Mouse (Mus musculus) cerebellum, adult 8-10 months (tissue): ENCODE data around the gene Mrvi1.
A peak's percentile ranks its signal among the peaks of the same experiment; 100 is the strongest.

ENCODE experiments used
- DNase-seq: peaks from one replicate; pipeline ENCODE4 v3.0.0; 2022

The Mrvi1 gene

DNA sequence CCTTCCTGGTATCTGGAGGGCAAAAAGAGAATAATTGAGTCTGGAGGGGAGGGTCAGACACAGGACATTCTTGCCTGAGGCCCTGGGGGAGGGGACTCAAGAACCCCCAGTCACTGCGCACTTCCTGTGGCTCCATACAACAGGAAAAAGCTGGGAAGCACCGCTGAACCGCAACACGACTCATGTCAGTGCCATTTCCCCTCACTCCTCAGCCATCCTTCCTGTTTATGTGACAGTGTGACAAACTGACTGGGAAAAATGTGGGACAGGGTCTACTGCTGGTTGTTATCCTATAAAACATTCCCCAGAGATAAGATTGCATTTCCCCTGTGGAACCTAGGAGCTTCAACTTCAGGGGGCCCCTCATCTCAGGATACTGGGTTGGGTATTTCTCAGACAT is 105.3 kb downstream of the Mrvi1 start:
- no peak for DNase-seq

- no peak for DNase-seq
These were observed 113.5 kb downstream of the Mrvi1 start for GRCm38 (mm10) chr7:110868807-110869206.

DNA sequence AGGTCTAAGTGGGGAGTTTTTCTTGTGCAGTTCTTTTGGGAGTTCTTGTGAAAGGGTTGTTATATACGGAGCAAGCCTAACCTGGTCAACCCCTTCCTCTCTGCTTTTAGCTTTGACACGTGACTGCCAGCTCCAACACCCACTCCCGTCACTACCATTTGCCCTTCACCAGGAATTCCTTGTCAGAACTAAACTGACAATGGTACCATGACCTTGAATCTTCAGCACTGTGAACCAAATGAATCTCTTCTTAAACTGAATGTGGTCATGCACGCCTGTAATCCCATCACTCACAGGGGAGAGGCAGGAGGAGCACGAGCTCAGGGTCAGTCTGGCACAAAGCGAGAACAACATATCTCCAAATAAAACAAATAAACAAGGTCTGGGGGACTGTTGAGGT is 115.1 kb downstream of the Mrvi1 start:
- DNase-seq = no peak

GRCm38 (mm10) chr7:110866021-110866420 is 116.2 kb downstream of the Mrvi1 start:
- no peak for DNase-seq

GRCm38 (mm10) chr7:110865570-110865969 is 116.7 kb downstream of the Mrvi1 start:
- DNase-seq = no peak

GRCm38 (mm10) chr7:110865038-110865437 is 117.2 kb downstream of the Mrvi1 start:
- no peak for DNase-seq

GRCm38 (mm10) chr7:110862751-110863289 is 119.4 kb downstream of the Mrvi1 start, which contains the start of gene Lyve1:
Gene Lyve1 (minus strand): TSS chr7:110863239.
- no peak for DNase-seq

- no peak for DNase-seq
These were observed 122.1 kb downstream of the Mrvi1 start for GRCm38 (mm10) chr7:110860129-110860528.

DNA sequence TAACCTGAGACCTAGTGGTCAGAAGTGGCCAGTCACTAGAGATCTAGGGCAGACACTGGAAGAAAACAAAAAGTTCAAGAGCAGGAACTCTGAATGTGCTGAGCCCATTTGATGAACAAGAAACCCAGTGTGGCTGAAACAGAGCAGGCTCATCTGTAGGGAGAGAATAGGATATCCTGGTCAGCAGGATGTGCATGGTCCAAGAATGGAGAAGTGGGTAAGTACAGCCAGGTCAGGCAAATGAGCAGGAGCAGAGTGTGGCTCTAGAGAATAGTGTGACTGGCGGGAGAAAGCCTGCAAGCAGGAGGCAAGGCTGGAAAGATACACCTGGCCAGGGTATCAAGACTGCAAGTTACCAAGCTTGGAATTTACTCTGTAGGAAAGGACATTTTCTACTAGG is 126.7 kb downstream of the Mrvi1 start:
- DNase-seq = no peak

DNA sequence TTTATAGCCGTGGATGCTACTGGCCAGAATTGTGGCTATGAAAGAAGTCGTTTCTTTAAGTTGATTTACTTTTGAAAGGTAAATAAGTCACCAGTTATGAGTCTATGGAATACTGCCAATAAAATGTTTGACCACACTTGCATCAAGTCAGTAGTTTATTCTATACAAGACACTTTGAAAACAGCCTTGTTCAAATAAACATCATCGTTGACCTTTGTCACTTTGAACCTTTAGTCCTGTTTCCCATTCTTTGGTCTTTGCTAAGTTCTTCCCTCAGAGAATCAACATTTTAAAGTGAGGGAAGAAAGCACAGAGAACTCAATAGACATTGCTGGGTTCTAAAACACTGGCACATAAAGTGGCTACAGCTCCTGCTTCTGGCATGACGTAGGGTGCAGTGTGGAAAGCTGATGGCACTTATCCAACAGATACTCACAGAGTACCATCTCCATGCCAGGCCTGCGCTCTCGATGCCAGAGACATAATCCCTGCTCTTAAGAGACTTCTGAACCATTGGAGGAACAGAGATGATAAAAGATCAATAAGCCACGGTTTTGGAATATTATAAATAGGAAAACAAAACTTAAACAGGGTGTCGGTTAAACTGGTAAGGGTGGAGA is 127.2 kb downstream of the Mrvi1 start:
- no peak for DNase-seq

DNA sequence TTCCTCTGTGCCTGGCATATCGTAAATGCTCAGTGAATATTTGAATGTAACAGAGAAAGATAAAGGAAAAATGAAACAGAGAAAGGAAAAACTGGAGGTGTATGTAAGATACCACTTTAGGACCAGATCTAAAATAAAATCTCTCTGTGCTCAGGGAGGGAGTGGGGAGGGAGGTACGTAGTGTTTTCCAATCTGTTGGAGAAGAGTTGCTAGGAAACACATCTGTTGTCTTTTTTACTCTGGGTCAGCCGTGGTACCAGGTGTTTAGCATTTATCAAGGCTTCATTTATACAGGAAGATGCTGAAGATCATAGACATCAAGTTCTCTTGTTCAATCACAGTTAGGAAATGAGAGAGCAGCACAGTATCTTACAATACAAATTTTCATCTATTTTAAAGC is 127.7 kb downstream of the Mrvi1 start:
- no peak for DNase-seq

DNA sequence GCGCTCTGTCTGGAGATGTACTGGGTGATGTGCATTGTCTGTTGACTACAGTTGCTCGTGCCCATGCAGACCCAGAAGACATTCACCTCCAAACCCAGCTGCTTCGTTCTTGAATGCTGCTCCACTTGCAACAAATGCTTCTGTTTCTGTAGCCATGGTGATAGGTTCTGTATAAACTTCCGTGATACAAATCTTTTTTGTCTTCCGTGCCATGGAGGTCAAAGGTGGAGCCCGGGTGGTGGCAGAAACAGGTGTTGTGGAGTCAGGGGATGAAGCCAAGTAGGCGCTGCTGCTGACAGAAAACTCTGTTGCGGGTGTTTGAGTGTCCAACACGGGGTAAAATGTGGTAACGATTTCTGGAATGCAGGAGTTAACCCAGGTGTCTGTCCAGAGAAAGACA is 128.7 kb downstream of the Mrvi1 start:
- DNase-seq = no peak

DNA sequence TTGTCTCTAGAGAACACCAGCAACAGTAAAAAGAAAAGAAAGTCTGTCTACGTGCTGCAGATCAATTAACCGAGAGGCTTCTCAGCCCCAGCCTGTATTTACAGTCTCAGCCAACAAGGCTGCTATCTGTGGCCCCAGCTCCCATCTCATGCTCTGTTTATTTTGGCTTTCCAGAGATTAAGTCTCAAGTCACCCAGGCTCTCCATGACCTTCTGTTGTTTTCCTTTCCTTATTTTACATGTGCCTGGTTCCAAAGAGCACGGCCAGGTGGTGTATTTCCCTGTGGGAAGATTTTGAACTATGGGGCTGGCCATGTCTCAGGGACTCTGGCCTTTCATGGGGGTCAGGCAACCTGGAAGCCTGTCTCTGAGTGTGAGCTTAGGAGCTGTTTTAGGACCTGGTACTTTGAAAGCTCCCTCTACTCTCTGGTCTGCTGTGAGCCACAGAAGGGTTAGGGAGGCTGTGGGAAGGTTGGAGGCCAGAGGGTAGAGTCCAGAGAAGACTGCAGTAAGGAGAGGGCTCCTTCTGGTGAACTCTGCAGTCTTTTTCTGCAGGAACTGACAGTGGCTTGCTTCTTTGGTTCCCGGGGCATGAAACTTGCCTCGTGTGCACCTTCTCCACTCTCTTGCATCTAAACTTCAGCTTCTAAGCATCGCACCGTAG is 130.6 kb downstream of the Mrvi1 start:
- DNase-seq = no peak

DNA sequence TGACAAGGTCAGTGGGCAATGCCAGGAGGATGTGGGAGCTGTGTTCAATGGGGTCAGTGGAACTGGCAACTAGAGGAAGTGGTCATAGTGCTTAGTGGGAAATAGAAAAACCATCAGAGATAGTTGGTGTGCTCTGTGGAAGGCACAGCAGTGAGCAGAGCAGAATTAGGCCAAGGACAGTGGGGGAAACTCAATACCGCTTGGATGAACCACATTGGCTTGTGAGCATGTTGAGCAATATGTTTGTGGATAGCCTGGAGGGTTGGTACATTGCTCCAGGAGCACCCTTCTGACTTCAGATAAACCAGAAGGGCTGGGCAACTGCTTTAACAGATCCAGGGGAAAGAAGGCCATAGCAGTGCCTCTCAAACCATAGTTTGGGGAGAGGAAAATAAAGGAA is 133.9 kb downstream of the Mrvi1 start:
- DNase-seq = no peak

DNA sequence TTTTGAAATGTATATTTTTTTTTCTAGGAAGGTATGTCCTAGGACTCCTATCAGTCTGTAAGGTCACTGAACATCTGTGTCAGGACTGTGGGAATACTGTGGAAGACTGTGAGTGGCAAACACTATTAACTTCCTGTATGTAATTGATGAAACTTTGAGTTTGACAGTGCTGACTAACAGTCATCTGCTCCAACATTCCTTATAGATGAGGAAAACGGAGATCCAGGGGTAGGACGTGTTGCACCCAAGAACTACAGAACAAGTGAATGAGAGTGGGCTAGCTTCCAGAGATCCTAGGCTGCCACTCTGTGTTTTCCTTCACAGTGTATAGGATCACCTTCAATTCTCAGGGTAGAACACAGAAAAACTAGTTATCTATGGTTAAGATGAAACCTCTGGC is 134.9 kb downstream of the Mrvi1 start:
- no peak for DNase-seq

DNA sequence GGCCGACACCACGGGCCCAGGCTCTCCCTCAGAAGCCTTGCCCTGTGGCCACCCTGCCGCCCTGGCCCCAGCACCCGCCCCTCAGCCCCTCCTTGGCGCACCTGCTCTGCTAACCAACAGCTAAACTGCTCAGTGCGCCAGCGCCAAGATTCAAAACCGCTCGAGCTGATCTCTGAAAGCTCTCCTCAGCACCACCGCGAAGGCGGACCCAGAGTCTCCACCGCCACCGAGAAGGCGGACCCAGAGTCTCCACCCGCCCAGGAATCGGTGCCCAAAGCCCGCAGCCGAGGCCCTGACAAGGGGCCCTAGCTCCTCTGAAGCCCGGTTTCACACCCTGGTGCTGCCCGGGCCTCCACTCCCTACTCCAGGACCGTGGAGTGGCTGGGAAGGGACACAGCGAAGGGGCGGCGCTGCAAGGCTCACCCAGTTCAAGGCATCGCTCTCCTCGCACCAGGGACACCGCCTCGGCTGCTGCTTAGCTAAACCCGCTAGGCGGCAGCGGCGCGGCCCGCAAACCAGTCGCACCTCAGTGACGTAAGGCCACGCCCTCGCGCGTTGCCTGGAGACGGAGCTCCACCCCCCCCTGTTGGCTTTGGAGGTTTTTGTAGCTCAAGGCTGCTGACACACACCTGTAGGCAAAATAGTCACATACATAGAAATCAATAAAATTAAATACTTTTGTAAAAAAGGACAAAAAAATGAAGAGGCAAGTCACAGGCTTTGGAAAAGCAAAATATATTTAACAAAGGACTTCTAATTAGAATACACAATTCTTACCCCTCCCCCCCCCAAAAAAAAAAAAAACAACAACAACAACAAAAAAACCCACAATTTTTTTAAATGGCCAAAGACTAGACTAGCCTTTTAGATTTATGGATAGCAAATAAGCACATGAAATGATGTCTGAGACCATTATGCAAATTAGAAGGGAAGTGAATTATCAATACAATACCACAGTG is 138.1 kb downstream of the Mrvi1 start, which contains the start of gene Rnf141:
Gene Rnf141 (minus strand): TSS at position 542 of the 959 bp plus-strand sequence.
- DNase-seq = peak; percentile 88

GRCm38 (mm10) chr7:110840332-110840731 is 141.9 kb downstream of the Mrvi1 start:
- DNase-seq = no peak

DNA sequence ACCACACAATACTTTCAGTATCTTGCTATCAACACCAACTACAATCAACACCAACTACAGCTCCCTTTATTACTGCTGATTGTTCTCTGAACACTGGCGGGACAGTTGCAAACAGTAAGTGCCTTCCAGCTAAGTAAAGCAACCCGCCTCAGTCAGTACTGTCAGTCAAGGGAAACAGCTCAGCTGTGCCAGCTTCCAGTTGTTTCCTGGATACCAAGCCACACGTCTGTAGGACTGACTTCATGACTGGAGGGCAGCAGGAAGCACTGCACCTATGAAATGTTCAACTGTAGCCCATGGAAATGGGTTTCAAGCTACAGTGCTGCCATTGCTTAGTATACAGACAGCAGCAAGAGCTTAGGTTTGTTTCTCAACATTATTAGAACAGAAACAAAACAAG is 147.7 kb downstream of the Mrvi1 start:
- no peak for DNase-seq

DNA sequence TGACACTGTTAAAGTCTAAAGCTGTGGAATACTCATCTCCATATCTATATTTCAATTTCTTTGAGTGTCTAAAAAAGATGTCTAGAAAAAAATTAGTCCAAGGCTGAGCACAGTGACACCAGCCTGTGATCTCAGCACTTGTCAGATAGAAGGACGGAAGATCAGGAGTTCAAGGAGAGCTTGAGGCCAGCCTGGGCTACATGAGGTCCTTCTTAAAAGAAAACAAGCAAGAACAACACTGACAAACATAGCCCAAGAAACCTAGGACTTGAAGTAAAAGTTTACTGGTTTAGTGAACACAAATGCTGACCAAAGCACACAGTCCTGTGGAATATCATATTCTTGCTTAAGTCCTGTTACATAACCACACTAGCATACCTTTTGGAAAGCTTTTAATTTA is 148.2 kb downstream of the Mrvi1 start:
- DNase-seq = no peak

GRCm38 (mm10) chr7:110833024-110833423 is 149.2 kb downstream of the Mrvi1 start:
- DNase-seq = no peak

DNA sequence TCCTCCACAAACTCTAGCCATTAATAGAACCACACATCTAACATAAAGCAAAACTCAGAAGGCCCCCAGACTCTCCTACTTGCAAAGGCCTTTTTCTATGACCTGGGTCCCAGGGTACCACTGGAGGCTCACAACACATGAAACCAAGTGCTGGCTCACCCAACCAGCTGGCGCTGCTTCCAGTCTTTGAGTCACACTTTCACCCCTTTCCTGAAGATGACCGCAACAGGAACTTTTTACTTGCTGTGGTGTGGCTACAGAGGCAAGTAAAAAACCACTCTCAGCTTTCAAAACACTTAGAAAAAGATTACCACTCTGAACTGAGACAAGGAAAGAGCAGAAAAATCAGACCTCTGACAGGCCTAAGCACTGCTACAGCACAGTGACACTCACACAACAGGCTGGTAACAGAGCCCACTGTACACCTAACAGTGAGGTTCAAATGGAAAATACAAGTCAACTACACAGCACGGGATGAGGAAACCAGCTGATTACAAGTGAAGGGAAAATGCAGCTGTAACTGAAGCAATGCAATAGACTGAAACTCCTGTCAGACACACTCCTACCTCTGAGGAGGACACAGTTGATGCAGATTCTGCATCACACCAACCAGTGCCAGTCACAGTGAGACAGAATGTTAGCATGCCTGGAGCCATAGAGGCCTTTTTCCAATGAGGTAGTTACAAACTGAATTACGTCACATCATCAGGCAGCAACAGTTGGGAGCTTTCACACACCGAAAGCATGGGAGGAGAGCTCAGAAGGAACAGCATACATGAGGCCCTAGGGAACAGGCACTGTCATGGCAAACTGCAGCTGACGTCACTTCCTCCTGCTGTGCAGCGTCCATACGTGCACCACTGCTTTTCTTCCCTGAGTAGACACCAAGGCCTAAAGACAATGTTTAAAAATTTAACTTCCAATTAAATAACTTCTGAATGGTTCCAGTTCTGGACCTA is 158.0 kb downstream of the Mrvi1 start:
- DNase-seq = no peak

- no peak for DNase-seq
These were observed 158.7 kb downstream of the Mrvi1 start for GRCm38 (mm10) chr7:110823593-110823992.
